Mouse (Mus musculus) liver, embryonic 11.5 days (tissue): ENCODE data around the gene Vav3. TPM values are rescaled to one million over a fixed set of nuclear protein-coding genes. Genes with fewer than 3 reads are reported as not detected.

ENCODE experiments used
- ATAC-seq: fragments of 200-750 bp; cut with Nextera tagmentation; replicated peaks from 2 replicates; pipeline ENCODE4 v1.8.0; 2017; ENCODE audit warnings: moderate number of reproducible peaks, mild to moderate bottlenecking, moderate TSS enrichment, moderate library complexity; ENCODE audit not compliant: low FRiP score
- DNase-seq: peaks from one replicate; pipeline ENCODE4 v3.0.0-alpha.2; 2017; ENCODE audit warnings: low spot score
- H3K27ac ChIP-seq: fragments of 300-500 bp; sonication (generic); 2 replicates; pipeline ENCODE4 v1.5.1; 2014; ENCODE audit warnings: mild to moderate bottlenecking, low read depth, low read length, control low read depth
- H3K27me3 ChIP-seq: fragments of 300-500 bp; sonication (generic); replicated peaks from 2 replicates; pipeline ENCODE4 v1.6.1; 2014; ENCODE audit warnings: low read length, mixed read lengths; ENCODE audit not compliant: control insufficient read depth, insufficient read depth
- H3K36me3 ChIP-seq: fragments of 300-500 bp; sonication (generic); 2 replicates; pipeline ENCODE4 v1.6.1; 2014; ENCODE audit warnings: mild to moderate bottlenecking, low read length, moderate library complexity, mixed read lengths; ENCODE audit not compliant: control insufficient read depth, insufficient read depth
- H3K4me1 ChIP-seq: fragments of 300-500 bp; sonication (generic); replicated peaks from 2 replicates; pipeline ENCODE4 v1.6.1; 2014; ENCODE audit warnings: low read length, mixed read lengths; ENCODE audit not compliant: control insufficient read depth, insufficient read depth
- H3K4me2 ChIP-seq: fragments of 300-500 bp; sonication (generic); 2 replicates; pipeline ENCODE4 v1.6.1; 2014; ENCODE audit warnings: mild to moderate bottlenecking, control low read depth, moderate library complexity
- H3K4me3 ChIP-seq: fragments of 300-500 bp; sonication (generic); 2 replicates; pipeline ENCODE4 v1.5.1; 2014; ENCODE audit warnings: low read depth, low read length, control low read depth
- H3K9ac ChIP-seq: fragments of 300-500 bp; sonication (generic); 2 replicates; pipeline ENCODE4 v1.6.1; 2014; ENCODE audit warnings: low read depth, low read length, control low read depth
- H3K9me3 ChIP-seq: fragments of 300-500 bp; sonication (generic); 2 replicates; pipeline ENCODE4 v1.6.1; 2016; ENCODE audit warnings: low read length, inconsistent platforms, mixed read lengths; ENCODE audit not compliant: control insufficient read depth
- WGBS: fragments of 180-500 bp; shearing (Covaris S2); extraction: QIAGEN DNeasy Blood & Tissue Kit; methylation state at CpG from one replicate; pipeline ENCODE4 v1.1.7; 2014; 5-methylcytosine and 5-hydroxymethylcytosine counted together
- polyA plus RNA-seq: library from polyadenylated mRNA; unstranded; fragments of >200 nt; fragmentation: Nextera tagmentation; extraction: Ambion mirVana; gene quantifications from 2 replicates; pipeline ENCODE4 v1.2.1, GENCODE M21; 2014

The Vav3 gene
- polyA plus RNA-seq, 1 experiment from 2014 or later: 5.8 TPM

DNA sequence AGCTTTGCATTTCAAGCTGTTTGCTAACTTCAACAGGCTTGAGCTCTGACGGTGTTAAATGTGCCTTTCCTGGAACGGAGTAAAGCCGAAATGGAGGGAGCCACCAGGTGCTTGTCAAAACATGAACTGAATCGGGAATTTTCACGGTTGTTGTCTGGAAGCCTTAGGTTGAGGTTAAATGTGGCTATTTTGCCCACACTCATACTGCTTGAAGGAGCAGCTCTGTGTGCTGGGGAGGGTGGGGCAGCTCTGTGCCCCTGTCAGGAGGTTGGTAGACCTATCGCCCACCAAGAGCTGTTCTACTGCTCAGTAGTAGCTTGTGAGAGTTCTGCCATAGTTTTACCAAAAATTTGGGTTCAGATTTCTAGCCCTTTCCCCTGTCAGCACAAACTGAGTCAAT is 233.7 kb downstream of the Vav3 start:
- H3K4me3 ChIP-seq: no peak overlapping the region
- no peak for ATAC-seq

DNA sequence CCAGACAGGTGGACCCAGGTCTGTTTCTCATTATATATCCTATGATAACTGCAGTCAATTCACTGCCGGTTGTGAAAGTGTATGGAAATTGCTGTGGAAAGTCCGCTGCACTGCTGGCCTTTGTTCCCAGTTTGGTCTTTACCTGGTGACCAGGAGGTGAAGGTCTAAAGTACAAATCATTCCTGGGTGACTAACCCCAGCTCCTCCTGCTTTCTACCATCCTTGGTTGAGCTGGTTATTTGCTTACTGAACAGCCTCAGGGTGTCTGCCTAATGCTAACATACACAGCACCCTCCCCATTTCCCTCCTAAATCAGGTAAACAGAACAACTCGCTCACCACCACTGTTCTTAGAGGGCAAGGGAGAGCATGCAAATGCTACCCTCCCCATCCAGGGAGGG is 237.9 kb downstream of the Vav3 start:
- DNase-seq (no peak), ATAC-seq (no peak)
- no peak overlapping the region for H3K27ac ChIP-seq
- no peak overlapping the region for H3K4me2 ChIP-seq
- no peaks in the 10 kb centered on the region for H3K36me3 ChIP-seq
- no peaks in the 10 kb centered on the region for H3K4me1 ChIP-seq
- no peak overlapping the region for H3K4me3 ChIP-seq
- WGBS: 72% methylated on average over 3 of the region's 3 CpGs
- H3K9ac ChIP-seq: no peak overlapping the region
- H3K9me3 ChIP-seq: no peaks in the 10 kb centered on the region
- no peaks in the 10 kb centered on the region for H3K27me3 ChIP-seq

More for the DNA sequence above, 233.7 kb downstream of the Vav3 start:
- no peaks in the 10 kb centered on the region for H3K4me1 ChIP-seq
- no peak overlapping the region for H3K4me2 ChIP-seq
- 76% methylated on average over 6 of the region's 6 CpGs for WGBS
- no peaks in the 10 kb centered on the region for H3K9me3 ChIP-seq
- no peak overlapping the region for H3K9ac ChIP-seq
- no peaks in the 10 kb centered on the region for H3K36me3 ChIP-seq
- no peak overlapping the region for H3K27ac ChIP-seq
- no peak for DNase-seq
- H3K27me3 ChIP-seq: no peaks in the 10 kb centered on the region

DNA sequence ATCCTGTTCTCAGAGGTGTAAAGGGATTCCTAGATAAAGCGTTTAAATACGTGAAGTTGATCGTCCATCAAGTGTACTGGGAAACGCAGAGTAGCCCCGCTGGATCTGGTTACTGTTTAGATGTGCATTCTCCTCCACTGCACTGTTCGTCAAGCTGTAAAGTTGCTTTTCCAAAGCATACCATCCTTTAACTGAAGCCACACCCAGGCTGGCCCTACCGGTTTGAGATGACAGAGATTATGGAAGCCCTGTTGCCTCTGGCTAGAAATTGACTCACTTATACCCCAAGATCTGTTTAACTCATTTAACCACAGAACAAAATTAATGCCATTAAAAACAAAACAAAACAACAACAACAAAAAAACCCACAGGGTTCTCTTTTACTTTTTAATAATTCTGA is 238.5 kb downstream of the Vav3 start:
- Histone ChIP-seq H3K4me1 (no peaks in the 10 kb centered on the region), H3K27me3 (no peaks in the 10 kb centered on the region), H3K27ac (no peak overlapping the region), H3K4me2 (no peak overlapping the region), H3K36me3 (no peaks in the 10 kb centered on the region), H3K4me3 (no peak overlapping the region), H3K9ac (no peak overlapping the region), H3K9me3 (no peaks in the 10 kb centered on the region)
- DNase-seq: no peak
- WGBS: 67% methylated on average over 7 of the region's 7 CpGs
- ATAC-seq: no peak

DNA sequence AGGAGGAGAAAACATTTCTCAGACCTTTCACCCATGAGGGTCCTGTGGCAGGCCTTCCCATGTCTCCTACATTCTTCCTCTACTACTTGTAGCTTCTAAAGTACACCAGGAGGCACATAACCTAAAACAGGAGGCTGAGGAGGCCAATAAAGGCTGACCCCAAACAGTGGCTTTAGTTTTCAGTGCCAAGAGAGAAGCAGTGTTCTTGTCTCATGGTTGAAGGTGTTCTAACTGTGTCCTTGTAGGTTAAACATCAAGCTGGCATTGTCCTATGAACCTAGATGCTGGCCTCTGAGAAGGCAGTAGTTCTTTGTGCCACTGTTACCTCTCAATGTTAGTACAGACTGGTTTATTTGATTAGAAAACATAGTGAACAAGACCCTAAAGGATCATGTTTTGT is 245.5 kb downstream of the Vav3 start:
- no peak overlapping the region for H3K4me2 ChIP-seq
- H3K36me3 ChIP-seq: no peaks in the 10 kb centered on the region
- H3K9me3 ChIP-seq: no peaks in the 10 kb centered on the region
- no peak overlapping the region for H3K27ac ChIP-seq
- ATAC-seq: no peak
- no peak for DNase-seq
- no peaks in the 10 kb centered on the region for H3K27me3 ChIP-seq
- H3K4me1 ChIP-seq: no peaks in the 10 kb centered on the region
- H3K4me3 ChIP-seq: no peak overlapping the region
- H3K9ac ChIP-seq: no peak overlapping the region

DNA sequence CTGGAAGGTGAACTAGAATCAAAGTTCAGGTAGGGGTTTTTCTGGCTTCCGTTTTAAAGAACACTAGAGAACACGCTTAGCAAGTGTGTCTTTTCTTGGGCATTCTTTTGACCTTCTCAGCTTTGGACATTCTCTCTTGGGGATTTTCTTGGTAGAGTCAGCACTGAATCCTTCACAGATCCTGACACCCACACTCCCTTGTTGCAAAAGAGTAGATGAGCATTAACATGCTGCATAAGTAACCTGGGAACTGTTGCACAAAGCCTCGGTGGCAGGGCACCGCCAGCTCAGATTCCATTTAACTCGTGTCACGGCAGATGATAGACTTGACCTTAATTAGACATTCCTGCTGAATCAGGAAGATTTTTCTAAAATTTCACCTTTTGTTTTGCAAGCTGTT is 252.5 kb downstream of the Vav3 start:
- DNase-seq (no peak), ATAC-seq (no peak)
- Histone ChIP-seq H3K4me3 (no peak overlapping the region), H3K9ac (no peak overlapping the region), H3K4me2 (no peak overlapping the region), H3K9me3 (no peaks in the 10 kb centered on the region), H3K4me1 (no peaks in the 10 kb centered on the region), H3K27ac (no peak overlapping the region), H3K36me3 (no peaks in the 10 kb centered on the region), H3K27me3 (no peaks in the 10 kb centered on the region)
- 87% methylated on average over 6 of the region's 6 CpGs for WGBS

DNA sequence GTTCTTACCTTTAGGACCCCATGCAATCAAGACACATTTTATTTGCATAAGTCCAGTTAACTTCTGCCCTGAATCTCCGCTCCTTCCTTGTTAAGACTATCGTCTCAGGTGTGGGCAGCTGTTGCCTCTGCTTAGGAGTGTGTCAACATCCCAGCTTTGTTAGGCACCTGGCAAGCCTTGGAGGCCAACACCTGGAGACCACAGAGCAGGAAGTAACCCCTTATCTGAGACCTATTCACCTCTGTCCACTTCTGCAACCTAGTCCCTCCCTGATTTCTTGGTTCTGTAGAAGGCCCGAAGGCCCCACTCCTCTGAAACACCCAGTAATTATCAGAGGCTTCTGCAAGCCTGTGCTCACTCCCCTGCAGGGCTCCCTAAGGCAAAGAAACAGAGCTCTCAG is 255.6 kb downstream of the Vav3 start:
- WGBS: 81% methylated on average over 3 of the region's 3 CpGs
- no peak overlapping the region for H3K27ac ChIP-seq
- DNase-seq (no peak), ATAC-seq (no peak)
- H3K4me1 ChIP-seq: no peaks in the 10 kb centered on the region
- H3K9ac ChIP-seq: no peak overlapping the region
- no peaks in the 10 kb centered on the region for H3K27me3 ChIP-seq
- H3K36me3 ChIP-seq: no peaks in the 10 kb centered on the region
- H3K4me3 ChIP-seq: no peak overlapping the region
- H3K4me2 ChIP-seq: no peak overlapping the region
- H3K9me3 ChIP-seq: no peaks in the 10 kb centered on the region

DNA sequence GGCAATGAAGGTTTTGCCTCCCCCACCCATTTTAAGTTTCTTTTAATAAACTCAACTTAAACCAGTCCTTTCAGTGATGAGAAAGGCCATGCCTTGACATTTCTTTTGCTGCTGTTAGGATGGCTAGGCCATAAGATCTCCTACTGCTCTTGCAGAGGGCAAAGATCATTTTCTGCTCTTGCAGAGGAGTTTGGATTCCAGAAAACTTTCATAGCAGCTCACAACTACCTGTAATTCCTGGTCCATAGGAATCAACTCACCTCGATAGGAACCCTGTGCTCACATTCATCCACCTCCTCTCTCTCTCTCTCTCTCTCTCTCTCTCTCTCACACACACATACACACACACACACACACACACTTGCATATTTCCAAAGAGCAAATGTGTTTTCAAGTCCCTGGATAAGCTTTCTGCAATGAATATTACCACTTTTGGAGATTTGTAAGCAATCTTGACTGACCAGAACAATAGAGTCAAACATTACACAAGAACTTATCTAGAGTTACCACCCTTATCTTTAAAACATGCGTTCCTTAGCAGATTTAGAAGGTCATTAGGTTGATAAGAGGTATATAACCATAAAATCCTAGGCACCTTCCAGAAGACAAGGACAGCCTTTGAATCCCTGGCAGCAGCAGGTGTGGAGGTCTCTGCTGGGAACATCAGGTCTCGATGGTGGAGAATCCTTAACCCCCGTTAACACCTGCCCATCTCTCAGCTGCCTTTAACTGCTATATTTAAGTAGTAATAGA is 260.4 kb downstream of the Vav3 start:
- H3K36me3 ChIP-seq: no peaks in the 10 kb centered on the region
- H3K4me3 ChIP-seq: no peak overlapping the region
- DNase-seq (no peak), ATAC-seq (no peak)
- WGBS: 75% methylated on average over 4 of the region's 4 CpGs
- H3K27ac ChIP-seq: no peak overlapping the region
- no peaks in the 10 kb centered on the region for H3K27me3 ChIP-seq
- no peaks in the 10 kb centered on the region for H3K4me1 ChIP-seq
- no peak overlapping the region for H3K4me2 ChIP-seq
- H3K9me3 ChIP-seq: no peaks in the 10 kb centered on the region
- H3K9ac ChIP-seq: no peak overlapping the region

DNA sequence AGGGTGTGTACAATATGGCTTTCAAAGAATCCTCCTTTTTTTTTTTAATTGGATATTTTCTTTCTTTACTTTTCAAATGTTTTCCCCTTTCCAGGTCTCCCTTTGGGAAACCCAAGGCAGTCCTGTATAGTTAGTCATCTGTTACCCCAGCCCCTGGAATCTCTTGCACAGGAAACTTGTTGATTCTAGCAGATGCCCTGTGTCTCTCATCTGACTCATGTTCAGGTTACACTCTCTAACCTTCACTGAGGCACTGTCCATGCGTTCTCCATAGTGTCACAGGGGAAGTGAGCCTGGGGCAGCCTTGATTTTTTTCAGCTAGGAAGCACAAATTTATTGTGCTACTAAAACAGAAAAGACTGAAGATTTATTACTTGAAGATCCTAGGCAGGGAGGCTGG is 262.3 kb downstream of the Vav3 start:
- no peaks in the 10 kb centered on the region for H3K27me3 ChIP-seq
- no peaks in the 10 kb centered on the region for H3K36me3 ChIP-seq
- H3K4me2 ChIP-seq: no peak overlapping the region
- no peak for ATAC-seq
- no peaks in the 10 kb centered on the region for H3K9me3 ChIP-seq
- no peak overlapping the region for H3K4me3 ChIP-seq
- H3K9ac ChIP-seq: no peak overlapping the region
- DNase-seq: no peak
- H3K27ac ChIP-seq: no peak overlapping the region
- WGBS: 82% methylated on average over 1 of the region's 1 CpGs
- H3K4me1 ChIP-seq: no peaks in the 10 kb centered on the region

DNA sequence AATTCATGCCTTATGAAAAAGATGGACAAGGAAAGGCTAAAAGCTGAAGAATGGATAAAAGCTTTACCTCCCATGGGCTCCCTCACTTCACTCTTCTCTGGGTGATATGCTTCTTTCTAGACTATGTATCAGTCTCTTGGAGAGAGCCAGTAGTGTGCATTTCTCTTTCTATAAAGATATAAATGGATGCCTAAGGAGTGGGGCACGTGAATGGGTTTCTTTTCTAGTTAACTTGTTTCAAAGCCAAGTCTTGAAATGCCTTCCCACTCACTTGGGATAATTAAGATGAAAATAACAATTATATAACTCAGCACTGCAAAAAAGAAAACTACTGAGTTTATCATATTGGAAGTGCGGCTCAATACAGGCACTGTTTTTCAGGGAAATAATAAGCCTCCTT is 265.7 kb downstream of the Vav3 start:
- no peak overlapping the region for H3K4me3 ChIP-seq
- H3K4me2 ChIP-seq: no peak overlapping the region
- no peak overlapping the region for H3K27ac ChIP-seq
- H3K27me3 ChIP-seq: no peaks in the 10 kb centered on the region
- no peak for ATAC-seq
- H3K9ac ChIP-seq: no peak overlapping the region
- 87% methylated on average over 2 of the region's 2 CpGs for WGBS
- DNase-seq: no peak
- H3K9me3 ChIP-seq: no peaks in the 10 kb centered on the region
- no peaks in the 10 kb centered on the region for H3K4me1 ChIP-seq
- no peaks in the 10 kb centered on the region for H3K36me3 ChIP-seq
